Mouse (Mus musculus): ENCODE measurements around the gene Stard9. TPM values are rescaled to one million over a fixed set of nuclear protein-coding genes. Genes with fewer than 3 reads are reported as not detected.
A peak's percentile ranks its signal among the peaks of the same experiment; 100 is the strongest.

Gene Stard9
- 12.2 and 12.7 TPM in 2 replicates for total RNA-seq (2014; rRNA removed; ENCODE audit: low replicate concordance)
- polyA plus RNA-seq (2015; fragmentation: Nextera tagmentation; extraction: Ambion mirVana): 2.4 and 2.6 TPM in 2 replicates

DNA sequence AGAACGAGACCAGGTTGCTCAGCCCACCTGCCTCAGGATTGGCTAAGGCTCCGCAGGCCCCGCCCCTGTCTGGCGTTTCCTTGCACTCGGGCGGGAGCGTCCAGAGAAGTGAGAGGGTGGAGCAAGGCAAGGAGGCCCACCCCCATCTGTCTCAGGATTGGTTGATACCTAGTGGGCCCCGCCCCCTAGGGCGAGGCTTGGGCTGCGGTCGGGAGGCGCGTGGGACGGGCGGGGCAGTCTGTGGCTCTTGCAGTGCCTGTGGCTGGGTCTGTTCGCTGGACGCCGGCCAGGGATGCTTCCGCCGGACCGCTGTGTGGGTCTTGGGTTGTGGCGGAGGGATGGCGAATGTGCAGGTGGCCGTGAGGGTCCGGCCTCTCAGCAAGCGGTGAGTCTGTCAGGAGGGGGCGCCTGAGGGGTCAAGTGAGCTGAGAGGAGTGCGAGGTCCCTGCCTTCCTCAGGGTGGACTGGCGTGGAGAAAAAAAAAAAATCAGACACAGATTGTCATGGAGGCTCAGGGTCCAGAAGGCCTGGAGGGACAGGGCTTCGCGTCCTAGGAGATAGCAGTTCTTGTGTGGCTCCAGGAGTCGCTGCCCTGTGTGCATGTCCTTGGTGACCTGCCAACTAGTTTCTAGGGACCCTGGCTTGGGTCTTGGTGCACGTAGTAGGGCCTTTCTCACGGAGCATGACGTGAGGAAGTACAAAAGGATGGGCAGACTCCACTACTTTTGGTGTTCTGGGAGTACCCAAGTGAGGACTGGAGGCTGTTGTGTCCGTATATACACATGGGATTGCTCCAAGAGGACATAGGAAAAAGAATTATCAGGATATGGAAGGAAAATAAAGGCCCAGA is at the start of gene Stard9:
TSS of gene Stard9 (plus strand) at position 236 of the 850 bp plus-strand sequence.
- H3K4me3 ChIP-seq (ENCODE audit: low read depth, low read length): peak within 1 kb of the TSS; percentile 67
- WGBS: 2% methylated on average over 35 of the region's 36 CpGs
- H3K4me2 ChIP-seq (ENCODE audit: low read depth, low read length): peak within 1 kb of the TSS; percentile 74
- H3K4me1 ChIP-seq (ENCODE audit: control insufficient read depth, insufficient read depth): peaks cover 17% of the 10 kb centered on the region; the same call in 1 of the 2 replicates
- H3K27ac ChIP-seq (ENCODE audit: low read depth): peak within 1 kb of the TSS; percentile 34
- H3K9me3 ChIP-seq (replicated peaks; ENCODE audit: control insufficient read depth, low read length): no peaks in the 10 kb centered on the region
- peak within 1 kb of the TSS; percentile 61 for H3K9ac ChIP-seq (replicated peaks; ENCODE audit: low read depth, low read length)
- DNase-seq (ENCODE audit: low spot score): peak; percentile 100
- TF ChIP-seq EP300 (IDR thresholded peaks at IDR 0.05; ENCODE audit: low read depth) (no peak), CTCF (IDR thresholded peaks at IDR 0.05; ENCODE audit: low read depth) (no peak)
- peaks cover 11% of the 10 kb centered on the region; the same call in 1 of the 2 replicates for H3K36me3 ChIP-seq (replicated peaks; ENCODE audit: control insufficient read depth, insufficient read depth, low read length)
- peak; percentile 100 for ATAC-seq (ENCODE audit: insufficient read depth, low read depth)
- H3K27me3 ChIP-seq (ENCODE audit: control insufficient read depth, insufficient read depth, low read length): no peaks in the 10 kb centered on the region

DNA sequence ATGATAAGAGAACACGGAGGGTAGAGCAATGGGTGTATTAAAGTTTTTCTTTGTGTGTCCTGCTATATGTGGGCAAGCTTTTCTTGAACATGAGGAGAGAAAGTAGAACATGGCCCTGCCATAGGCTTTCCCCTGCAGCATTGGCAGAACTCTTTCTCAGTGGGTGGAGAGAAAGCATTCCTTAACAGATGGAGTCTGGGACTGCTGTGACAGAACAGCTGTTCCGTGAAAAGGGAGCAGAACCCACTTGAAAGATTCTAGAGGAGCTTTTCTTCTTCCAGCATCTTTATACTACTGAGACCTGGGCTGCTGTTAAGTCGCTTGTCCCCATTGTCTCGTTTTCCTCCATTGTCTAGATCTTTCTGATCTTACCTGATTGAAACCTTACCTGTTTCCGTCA is 39.2 kb upstream of the Stard9 start:
- H3K27ac ChIP-seq (ENCODE audit: low read depth): no peak overlapping the region
- no peak overlapping the region for H3K9ac ChIP-seq (replicated peaks; ENCODE audit: low read depth, low read length)
- no peaks in the 10 kb centered on the region for H3K27me3 ChIP-seq (ENCODE audit: control insufficient read depth, insufficient read depth, low read length)
- no peak overlapping the region for H3K4me3 ChIP-seq (ENCODE audit: low read depth, low read length)
- H3K4me1 ChIP-seq (ENCODE audit: control insufficient read depth, insufficient read depth): no peaks in the 10 kb centered on the region
- DNase-seq (ENCODE audit: low spot score) (no peak), ATAC-seq (ENCODE audit: insufficient read depth, low read depth) (no peak)
- TF ChIP-seq EP300 (IDR thresholded peaks at IDR 0.05; ENCODE audit: low read depth) (no peak), CTCF (IDR thresholded peaks at IDR 0.05; ENCODE audit: low read depth) (no peak)
- no peaks in the 10 kb centered on the region for H3K9me3 ChIP-seq (replicated peaks; ENCODE audit: control insufficient read depth, low read length)
- WGBS: 81% methylated on average over 5 of the region's 5 CpGs
- H3K36me3 ChIP-seq (replicated peaks; ENCODE audit: control insufficient read depth, insufficient read depth, low read length): peaks cover 58% of the 10 kb centered on the region
- no peak overlapping the region for H3K4me2 ChIP-seq (ENCODE audit: low read depth, low read length)

DNA sequence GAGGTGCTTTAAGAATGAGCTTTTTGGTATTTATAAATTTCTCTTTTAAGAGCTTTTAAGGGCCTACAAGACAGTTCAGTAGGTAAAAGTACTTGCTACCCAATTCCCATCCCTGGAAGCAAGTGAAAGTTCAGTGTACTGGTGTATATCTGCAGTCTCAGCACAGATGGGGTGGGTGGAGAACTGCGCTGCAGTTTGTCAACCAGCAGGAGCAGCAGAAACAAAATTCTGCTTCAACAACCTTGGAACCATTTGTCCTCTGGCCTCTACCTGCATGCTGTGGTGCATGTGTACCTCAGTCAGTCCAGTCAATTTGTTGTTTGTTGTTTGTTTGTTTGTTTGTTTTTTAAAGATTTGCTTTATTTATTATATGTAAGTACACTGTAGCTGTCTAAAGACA is 36.7 kb upstream of the Stard9 start:
- H3K4me3 ChIP-seq (ENCODE audit: low read depth, low read length): no peak overlapping the region
- no peaks in the 10 kb centered on the region for H3K9me3 ChIP-seq (replicated peaks; ENCODE audit: control insufficient read depth, low read length)
- DNase-seq (ENCODE audit: low spot score): no peak
- H3K27me3 ChIP-seq (ENCODE audit: control insufficient read depth, insufficient read depth, low read length): no peaks in the 10 kb centered on the region
- no peak overlapping the region for H3K9ac ChIP-seq (replicated peaks; ENCODE audit: low read depth, low read length)
- ATAC-seq (ENCODE audit: insufficient read depth, low read depth): no peak
- TF ChIP-seq CTCF (IDR thresholded peaks at IDR 0.05; ENCODE audit: low read depth): no peak
- TF ChIP-seq EP300 (IDR thresholded peaks at IDR 0.05; ENCODE audit: low read depth): no peak
- H3K36me3 ChIP-seq (replicated peaks; ENCODE audit: control insufficient read depth, insufficient read depth, low read length): peaks cover 58% of the 10 kb centered on the region
- WGBS: 93% methylated on average over 1 of the region's 1 CpGs
- H3K4me1 ChIP-seq (ENCODE audit: control insufficient read depth, insufficient read depth): no peaks in the 10 kb centered on the region
- H3K4me2 ChIP-seq (ENCODE audit: low read depth, low read length): no peak overlapping the region
- no peak overlapping the region for H3K27ac ChIP-seq (ENCODE audit: low read depth)

DNA sequence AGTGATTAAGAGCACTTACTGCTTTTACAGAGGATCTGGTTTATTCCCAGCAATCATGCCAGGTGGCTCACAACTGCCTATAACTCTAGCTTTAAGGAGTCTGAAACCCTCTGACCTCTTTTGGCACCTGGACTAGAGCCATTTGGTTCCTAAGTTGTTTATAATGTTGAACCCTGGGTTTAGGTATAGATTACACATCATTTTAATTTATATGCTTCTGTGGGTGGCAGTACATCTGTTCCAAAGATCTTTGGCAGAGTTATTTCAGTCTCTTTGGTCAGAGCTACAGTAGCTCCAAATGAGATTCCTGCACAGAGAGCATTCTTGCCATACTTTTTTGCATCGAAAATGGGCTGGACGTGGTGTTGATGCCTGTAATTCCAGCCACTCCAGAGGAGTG is 31.2 kb upstream of the Stard9 start:
- DNase-seq (ENCODE audit: low spot score): no peak
- Histone ChIP-seq H3K27ac (ENCODE audit: low read depth) (no peak overlapping the region), H3K36me3 (replicated peaks; ENCODE audit: control insufficient read depth, insufficient read depth, low read length) (peaks cover 74% of the 10 kb centered on the region)

DNA sequence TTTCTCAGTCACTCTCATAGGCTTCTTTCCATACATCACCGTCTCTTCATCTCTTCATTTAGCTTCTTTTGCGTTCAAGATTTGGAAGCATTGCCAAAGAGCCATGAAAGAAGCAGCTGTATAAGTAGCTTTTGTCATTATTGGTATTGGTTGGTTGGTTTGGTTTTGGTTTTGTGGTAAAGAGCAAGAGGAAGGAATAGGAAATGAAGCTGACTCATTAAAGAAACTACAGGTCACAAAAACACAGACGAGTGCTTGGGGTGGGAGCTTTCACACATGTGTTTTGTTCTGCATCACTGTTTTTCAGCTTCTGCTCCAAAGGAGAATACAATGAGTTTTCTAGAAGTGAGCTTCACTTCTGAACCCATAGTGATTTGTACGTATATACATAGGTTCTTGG is 29.4 kb upstream of the Stard9 start:
- 86% methylated on average over 4 of the region's 4 CpGs for WGBS
- peaks cover 62% of the 10 kb centered on the region for H3K36me3 ChIP-seq (replicated peaks; ENCODE audit: control insufficient read depth, insufficient read depth, low read length)
- H3K27me3 ChIP-seq (ENCODE audit: control insufficient read depth, insufficient read depth, low read length): no peaks in the 10 kb centered on the region
- H3K4me3 ChIP-seq (ENCODE audit: low read depth, low read length): no peak overlapping the region
- H3K27ac ChIP-seq (ENCODE audit: low read depth): no peak overlapping the region
- no peak for DNase-seq (ENCODE audit: low spot score)
- TF ChIP-seq CTCF (IDR thresholded peaks at IDR 0.05; ENCODE audit: low read depth) (no peak), EP300 (IDR thresholded peaks at IDR 0.05; ENCODE audit: low read depth) (no peak)
- no peaks in the 10 kb centered on the region for H3K9me3 ChIP-seq (replicated peaks; ENCODE audit: control insufficient read depth, low read length)
- no peak for ATAC-seq (ENCODE audit: insufficient read depth, low read depth)
- no peak overlapping the region for H3K4me2 ChIP-seq (ENCODE audit: low read depth, low read length)
- no peak overlapping the region for H3K9ac ChIP-seq (replicated peaks; ENCODE audit: low read depth, low read length)
- no peaks in the 10 kb centered on the region for H3K4me1 ChIP-seq (ENCODE audit: control insufficient read depth, insufficient read depth)

More for the DNA sequence above, 31.2 kb upstream of the Stard9 start:
- WGBS: 80% methylated on average over 2 of the region's 2 CpGs
- H3K4me1 ChIP-seq (ENCODE audit: control insufficient read depth, insufficient read depth): no peaks in the 10 kb centered on the region
- H3K27me3 ChIP-seq (ENCODE audit: control insufficient read depth, insufficient read depth, low read length): no peaks in the 10 kb centered on the region
- TF ChIP-seq EP300 (IDR thresholded peaks at IDR 0.05; ENCODE audit: low read depth) (no peak), CTCF (IDR thresholded peaks at IDR 0.05; ENCODE audit: low read depth) (no peak)
- H3K9ac ChIP-seq (replicated peaks; ENCODE audit: low read depth, low read length): no peak overlapping the region
- ATAC-seq (ENCODE audit: insufficient read depth, low read depth): no peak
- no peak overlapping the region for H3K4me3 ChIP-seq (ENCODE audit: low read depth, low read length)
- H3K9me3 ChIP-seq (replicated peaks; ENCODE audit: control insufficient read depth, low read length): no peaks in the 10 kb centered on the region
- no peak overlapping the region for H3K4me2 ChIP-seq (ENCODE audit: low read depth, low read length)
